8 mouse cellular contexts compared by ENCODE assay signal in the genomic region with DNA sequence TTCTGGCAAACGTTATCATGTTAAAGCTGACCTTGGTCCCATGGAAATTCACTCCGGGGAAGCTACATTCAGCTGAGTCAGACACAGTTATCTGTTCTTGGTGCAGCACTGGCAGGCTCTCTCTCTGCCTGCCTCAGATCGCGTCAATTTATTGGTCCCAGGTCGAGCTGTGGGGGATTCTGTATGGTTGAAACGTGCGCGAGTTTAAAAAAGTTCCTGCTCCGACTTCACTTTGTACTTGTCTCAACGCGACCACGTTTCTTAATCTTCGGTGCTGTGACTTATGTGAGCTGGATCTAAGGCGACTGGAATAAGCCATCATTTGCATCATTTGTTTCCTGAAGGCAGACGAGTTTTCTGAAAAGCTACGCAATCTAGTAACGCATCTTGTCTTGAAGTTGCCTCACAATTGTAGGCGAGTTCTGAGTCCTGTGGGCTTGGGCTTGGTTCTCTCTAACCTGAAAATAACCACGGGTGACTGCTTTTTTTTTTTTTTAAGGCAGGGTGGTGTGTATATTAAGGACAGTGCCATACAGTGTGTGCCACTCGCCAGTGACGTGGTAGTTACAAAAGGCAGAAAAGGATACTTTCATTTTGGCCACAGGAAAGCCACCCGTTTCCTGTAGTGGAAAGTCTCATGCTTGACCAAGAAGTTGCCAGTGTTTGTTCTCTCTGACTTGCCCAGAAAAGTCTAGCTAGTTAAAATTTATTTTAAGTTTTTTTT. TPM values are rescaled to one million over a fixed set of nuclear protein-coding genes. Genes with fewer than 3 reads are reported as not detected.
A peak's percentile ranks its signal among the peaks of the same experiment; 100 is the strongest.
DNase-seq lines count a peak whose midpoint lies in the region; ATAC-seq and TF ChIP-seq lines count a peak whose summit lies in the region.

No protein-coding gene starts in this region.

- H3K36me3 ChIP-seq in intestine, embryonic 15.5 days: no peaks in the 10 kb centered on the region
- H3K36me3 ChIP-seq in myocyte (ENCODE audit: control insufficient read depth, insufficient read depth): no peaks in the 10 kb centered on the region
- no peaks in the 10 kb centered on the region for H3K36me3 ChIP-seq in forebrain, embryonic 16.5 days (ENCODE audit: control insufficient read depth, insufficient read depth)
- H3K36me3 ChIP-seq in midbrain, embryonic 10.5 days: no peaks in the 10 kb centered on the region

- 34% methylated on average over 22 of the region's 22 CpGs for WGBS in lung, adult 2 months
- 53% methylated on average over 22 of the region's 22 CpGs for WGBS in intestine, embryonic 15.5 days
- WGBS in forebrain, embryonic 16.5 days: 83% methylated on average over 22 of the region's 22 CpGs
- WGBS in midbrain, embryonic 10.5 days: 86% methylated on average over 22 of the region's 22 CpGs

- H3K27me3 ChIP-seq in intestine, embryonic 15.5 days (replicated peaks): no peaks in the 10 kb centered on the region
- H3K27me3 ChIP-seq in myocyte (ENCODE audit: control insufficient read depth, insufficient read depth, insufficient read length): no peaks in the 10 kb centered on the region
- no peaks in the 10 kb centered on the region for H3K27me3 ChIP-seq in forebrain, embryonic 16.5 days (replicated peaks; ENCODE audit: control insufficient read depth, insufficient read depth, low read length)
- no peaks in the 10 kb centered on the region for H3K27me3 ChIP-seq in midbrain, embryonic 10.5 days (ENCODE audit: low read depth, poor library complexity, severe bottlenecking)

- no peaks in the 10 kb centered on the region for H3K4me1 ChIP-seq in lung, adult 2 months (ENCODE audit: control insufficient read depth, insufficient read depth, low read length)
- H3K4me1 ChIP-seq in intestine, embryonic 15.5 days (replicated peaks): no peaks in the 10 kb centered on the region
- no peaks in the 10 kb centered on the region for H3K4me1 ChIP-seq in forebrain, embryonic 16.5 days (replicated peaks; ENCODE audit: control insufficient read depth, insufficient read depth, low read length)
- H3K4me1 ChIP-seq in midbrain, embryonic 10.5 days: 0 out of 2 replicates have a peak, but pooled peaks cover 3% of the 10 kb centered on the region

- no peak overlapping the region for H3K27ac ChIP-seq in intestine, embryonic 15.5 days
- no peak overlapping the region for H3K27ac ChIP-seq in forebrain, embryonic 16.5 days (ENCODE audit: low read length)
- no peak overlapping the region for H3K27ac ChIP-seq in midbrain, embryonic 10.5 days (replicated peaks)

- no peaks in the 10 kb centered on the region for H3K79me2 ChIP-seq in myocyte (ENCODE audit: control insufficient read depth, insufficient read depth)

- no peak for DNase-seq in lung, adult 2 months
- no peak for DNase-seq in lung, adult 18-20 months
- peak; percentile 28 for DNase-seq in adrenal gland, postnatal 25 days
- DNase-seq in layer of hippocampus, postnatal 10 days (ENCODE audit: low spot score in 2 of 2): no peak
- DNase-seq in midbrain, embryonic 10.5 days (ENCODE audit: low spot score): no peak

- H3K4me3 ChIP-seq in lung, adult 2 months (replicated peaks; ENCODE audit: extremely low read depth, low read depth, low read length): peak overlapping the region; percentile 21
- no peak overlapping the region for H3K4me3 ChIP-seq in intestine, embryonic 15.5 days (replicated peaks)
- H3K4me3 ChIP-seq in myocyte: peak overlapping the region; percentile 37
- H3K4me3 ChIP-seq in forebrain, embryonic 16.5 days (replicated peaks; ENCODE audit: low read length): no peak overlapping the region
- H3K4me3 ChIP-seq in midbrain, embryonic 10.5 days: no peak overlapping the region

- H3ac ChIP-seq in myocyte (ENCODE audit: control insufficient read depth, insufficient read length): peak overlapping the region; percentile 1

- ATAC-seq in intestine, embryonic 15.5 days: peak; percentile 68
- no peak for ATAC-seq in forebrain, embryonic 16.5 days

- no peak overlapping the region for H3K9ac ChIP-seq in intestine, embryonic 15.5 days
- H3K9ac ChIP-seq in forebrain, embryonic 16.5 days (replicated peaks; ENCODE audit: low read depth, low read length): no peak overlapping the region

- no peak for TF ChIP-seq POLR2A in lung, adult 2 months (IDR thresholded peaks at IDR 0.05; ENCODE audit: borderline replicate concordance, extremely low read depth, low read depth, low read length)
- peak; percentile 23 for TF ChIP-seq POLR2A in myocyte (IDR thresholded peaks at IDR 0.05; ENCODE audit: insufficient read length, low read depth)

- H3K4me2 ChIP-seq in intestine, embryonic 15.5 days (replicated peaks): peak overlapping the region; percentile 53
- peak overlapping the region; percentile 77 for H3K4me2 ChIP-seq in myocyte (ENCODE audit: low read depth)
- no peak overlapping the region for H3K4me2 ChIP-seq in forebrain, embryonic 16.5 days (ENCODE audit: low read length)

- H3K9me3 ChIP-seq in intestine, embryonic 15.5 days: no peaks in the 10 kb centered on the region
- H3K9me3 ChIP-seq in forebrain, embryonic 16.5 days (ENCODE audit: control insufficient read depth, low read length): no peaks in the 10 kb centered on the region
- no peaks in the 10 kb centered on the region for H3K9me3 ChIP-seq in midbrain, embryonic 10.5 days (replicated peaks)

- TF ChIP-seq CTCF in lung, adult 2 months (IDR thresholded peaks at IDR 0.05; ENCODE audit: insufficient read depth, low read length): no peak

TF ChIP-seq in myocyte, 11 proteins besides CTCF, POLR2A, EP300 and RAD21:
- no peak for TF ChIP-seq TCF12 (IDR thresholded peaks at IDR 0.05; ENCODE audit: insufficient read depth, poor library complexity, severe bottlenecking)
- no peak for TF ChIP-seq MYOG (IDR thresholded peaks at IDR 0.05; ENCODE audit: control insufficient read depth in 1 of 3, insufficient read depth in 1 of 3, insufficient read length in 2 of 3, low read depth in 2 of 3)
- TF ChIP-seq MAX (IDR thresholded peaks at IDR 0.05; ENCODE audit: low read depth): no peak
- no peak for TF ChIP-seq REST (IDR thresholded peaks at IDR 0.05; ENCODE audit: insufficient read depth, insufficient read length)
- no peak for TF ChIP-seq USF1 (IDR thresholded peaks at IDR 0.05; ENCODE audit: low read depth)
- no peak for TF ChIP-seq MYOD1 (IDR thresholded peaks at IDR 0.05; ENCODE audit: control insufficient read depth in 1 of 3, insufficient read length in 2 of 3, low read depth in 2 of 3)
- TF ChIP-seq POLR2AphosphoS2 (IDR thresholded peaks at IDR 0.05; ENCODE audit: insufficient read length, low read depth): no peak
- no peak for TF ChIP-seq E2F4 (IDR thresholded peaks at IDR 0.05; ENCODE audit: insufficient read depth)
- TF ChIP-seq CEBPB (IDR thresholded peaks at IDR 0.05; ENCODE audit: insufficient read depth, poor library complexity, severe bottlenecking): no peak
- TF ChIP-seq TCF3 (IDR thresholded peaks at IDR 0.05; ENCODE audit: insufficient read length, low read depth): no peak
- no peak for TF ChIP-seq SRF (IDR thresholded peaks at IDR 0.05; ENCODE audit: control insufficient read depth, insufficient read length, low read depth)

RNA-seq across cellular contexts. Expression of gene Esr1, which starts 1.1 kb away (rescaled TPM):
- 1.2 and 1.5 TPM in 2 replicates for polyA plus RNA-seq in lung, adult 2 months (2012; rRNA removed)
- total RNA-seq in adrenal gland, postnatal 25 days (2021): 12.0 and 12.8 TPM in 2 replicates
- polyA plus RNA-seq in intestine, embryonic 15.5 days (2015; fragmentation: Nextera tagmentation; extraction: Ambion mirVana): 0.59 and 0.63 TPM in 2 replicates
- polyA plus RNA-seq in myocyte (2012; fragmentation: generic; extraction: Trizol): 3.6 TPM
- 1 to 10 TPM; 1.1 to 2.2 TPM for total RNA-seq in layer of hippocampus, postnatal 10 days (2021)
- polyA plus RNA-seq in forebrain, embryonic 16.5 days (2015; fragmentation: Nextera tagmentation; extraction: Ambion mirVana): 0.22 and 0.24 TPM in 2 replicates
- polyA plus RNA-seq in midbrain, embryonic 10.5 days (2016; fragmentation: Nextera tagmentation; extraction: Ambion mirVana): 0.14 TPM in 1 of 2 replicates, not detected in the other

Comparison
In these comparisons a context has a peak if more than half of its experiments do, and no peak if none do; other contexts are left out.
1. H3K4me3 ChIP-seq: peak in lung, adult 2 months (single experiment) and myocyte (single experiment); none in intestine, embryonic 15.5 days (single experiment), forebrain, embryonic 16.5 days (single experiment) and midbrain, embryonic 10.5 days (single experiment).